Mouse (Mus musculus) adrenal gland, adult 2 months (tissue): Measurements from ENCODE around the gene Xpo1. TPM values are rescaled to one million over a fixed set of nuclear protein-coding genes. Genes with fewer than 3 reads are reported as not detected.
A peak's percentile ranks its signal among the peaks of the same experiment; 100 is the strongest.
"Not testable (repeated sequence)": the region's sequence is repeated elsewhere in the genome, so short reads cannot be mapped to it uniquely, and the experiment has no call there.

Experiments
- DNase-seq: peaks from one replicate; pipeline ENCODE4 v3.0.0; 2021
- polyA plus RNA-seq: library from polyadenylated mRNA; depleted of rRNA; stranded (reverse); fragments of >200 nt; gene quantifications from 2 replicates; pipeline ENCODE4 v1.2.3, GENCODE M21; 2012; rRNA removed
- total RNA-seq, 2 experiments: library from RNA; stranded (reverse); gene quantifications; 2 replicates each; pipeline ENCODE4 v1.2.3; 2021

Xpo1 gene
- total and polyA plus RNA-seq, 3 experiments: 4.1 to 57.3 (median 54.1) TPM

GRCm38 (mm10) chr11:23298301-23298700, 42.5 kb downstream of the Xpo1 start:
- no peak for DNase-seq

DNA sequence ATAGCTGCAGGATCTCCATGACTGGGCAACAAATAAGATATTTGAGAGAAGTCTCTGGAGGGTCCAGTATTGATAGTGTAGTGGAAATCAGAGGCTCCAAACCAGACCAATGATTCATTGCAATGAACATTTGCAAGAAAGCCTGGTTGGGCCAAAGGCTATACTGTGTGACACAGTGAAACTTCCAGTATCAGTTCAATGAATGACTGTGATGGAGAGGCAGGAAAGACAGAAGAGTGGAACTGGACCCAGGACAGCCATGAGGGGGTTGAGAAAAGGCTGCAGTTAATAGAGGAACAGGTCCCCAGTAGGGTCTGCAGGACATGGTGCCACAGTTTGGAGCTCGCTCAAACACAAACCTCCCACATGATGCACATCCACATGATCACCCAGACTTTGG, 44.1 kb downstream of the Xpo1 start:
- no peak for DNase-seq

DNA sequence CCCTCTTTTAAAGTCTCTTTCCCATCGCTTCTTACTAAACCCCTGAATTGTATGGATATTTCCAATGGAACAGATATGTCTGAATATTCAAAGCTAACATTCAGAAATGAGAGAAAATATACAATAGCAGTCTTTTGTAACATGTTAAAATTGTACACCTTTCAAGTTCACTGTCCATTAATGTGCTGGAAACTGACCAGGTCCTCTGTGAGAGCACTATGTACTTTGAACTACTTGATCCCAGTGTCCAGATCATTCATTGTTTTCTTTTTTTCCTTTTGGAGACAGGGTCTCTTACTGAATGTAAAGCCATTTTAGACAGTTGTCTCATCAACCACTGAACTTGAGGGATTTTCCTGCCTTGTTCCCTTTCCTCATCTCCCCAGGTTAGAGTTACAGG, 47.3 kb downstream of the Xpo1 start:
- no peak for DNase-seq

DNA sequence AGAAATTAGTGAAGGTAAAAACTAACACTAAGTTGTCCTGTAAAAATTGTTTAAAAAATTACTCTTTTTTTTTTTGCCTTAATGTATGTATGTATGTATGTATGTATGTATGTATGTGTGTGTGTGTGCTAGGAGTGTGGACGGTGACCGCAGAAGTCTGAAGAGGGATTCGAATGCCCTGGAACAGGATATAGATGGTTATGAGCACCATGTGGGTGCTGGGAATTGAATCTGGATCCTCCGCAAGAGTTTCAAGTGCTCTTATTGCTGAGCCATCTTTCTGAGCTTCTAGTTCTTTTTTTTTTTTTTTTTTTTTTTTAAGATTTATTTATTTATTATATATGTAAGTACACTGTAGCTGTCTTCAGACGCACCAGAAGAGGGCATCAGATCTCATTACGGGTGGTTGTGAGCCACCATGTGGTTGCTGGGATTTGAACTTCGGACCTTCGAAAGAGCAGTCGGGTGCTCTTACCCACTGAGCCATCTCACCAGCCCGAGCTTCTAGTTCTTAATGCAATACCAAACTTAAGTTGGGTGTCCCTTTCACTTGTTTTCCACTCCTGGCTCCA, 49.3 kb downstream of the Xpo1 start:
- not testable (repeated sequence) for DNase-seq

DNA sequence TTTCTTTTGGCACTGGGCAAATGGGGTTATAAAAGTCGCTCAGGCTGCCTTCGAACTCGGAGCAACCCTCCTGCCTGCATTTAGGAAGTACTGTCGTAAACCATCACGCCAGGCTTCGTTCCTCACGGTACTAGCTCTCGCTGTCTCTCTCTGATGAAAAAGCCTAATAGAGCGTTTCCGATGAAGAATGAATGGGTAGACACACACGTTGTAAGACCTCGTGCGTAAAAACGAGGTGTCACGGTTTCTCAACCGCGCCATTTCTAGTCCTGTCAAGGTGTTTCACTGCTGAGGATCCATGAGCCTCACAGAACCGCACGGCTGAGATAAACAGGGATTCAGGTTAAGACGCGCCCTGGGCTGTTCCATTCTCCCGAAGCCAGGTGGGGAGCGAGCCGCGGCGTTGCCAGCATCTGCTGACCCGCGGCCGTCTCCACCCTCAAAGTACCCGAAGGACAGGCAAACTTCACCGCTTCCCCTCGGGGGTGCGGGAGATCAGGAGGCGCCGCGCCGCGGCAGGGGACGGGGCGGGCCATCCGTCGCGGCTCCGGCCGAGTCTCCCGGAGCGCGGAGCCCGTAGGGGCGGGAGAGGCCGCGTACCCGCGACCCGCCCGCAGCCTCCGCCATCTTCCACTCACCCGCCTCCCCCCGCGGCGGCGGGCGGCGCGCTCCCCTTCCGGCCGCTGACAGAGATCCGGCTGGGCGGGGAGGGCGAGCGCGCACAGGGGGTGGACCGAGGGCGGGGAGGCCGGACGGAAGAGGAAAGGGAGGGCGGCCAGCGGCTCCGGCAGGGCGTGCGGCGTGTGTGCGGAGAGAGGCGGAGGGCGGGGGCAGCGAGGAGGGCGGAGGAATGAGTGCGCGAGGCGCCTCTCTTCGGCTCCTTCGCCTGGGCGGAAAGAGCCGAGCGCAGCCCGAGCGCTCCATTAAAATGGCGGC, 50.1 kb downstream of the Xpo1 start:
- peak; percentile 98 for DNase-seq

- peak; percentile 88 for DNase-seq
Observed at GRCm38 (mm10) chr11:23306764-23307565, 51.1 kb downstream of the Xpo1 start, which contains the start of gene Usp34. Gene Usp34, plus strand, starts transcription at chr11:23306895.

DNA sequence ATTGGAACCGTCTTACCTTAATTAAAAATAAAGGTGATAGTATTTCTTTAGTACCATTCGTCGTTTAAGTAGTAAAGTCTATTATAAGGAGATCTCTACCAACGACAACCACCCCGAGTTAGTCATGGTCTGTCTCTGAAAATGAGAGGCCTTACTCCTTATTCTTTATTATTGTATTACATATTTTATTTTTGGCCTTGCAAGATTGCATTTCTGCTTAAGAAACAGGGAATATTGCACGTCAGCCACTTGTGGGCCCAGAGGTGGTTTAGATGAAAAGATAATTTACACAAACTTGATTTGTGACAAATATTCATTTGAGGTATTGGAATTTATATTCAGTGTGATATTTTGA, 51.7 kb downstream of the Xpo1 start:
- DNase-seq: no peak

GRCm38 (mm10) chr11:23313496-23313895, 57.7 kb downstream of the Xpo1 start:
- DNase-seq: no peak

DNA sequence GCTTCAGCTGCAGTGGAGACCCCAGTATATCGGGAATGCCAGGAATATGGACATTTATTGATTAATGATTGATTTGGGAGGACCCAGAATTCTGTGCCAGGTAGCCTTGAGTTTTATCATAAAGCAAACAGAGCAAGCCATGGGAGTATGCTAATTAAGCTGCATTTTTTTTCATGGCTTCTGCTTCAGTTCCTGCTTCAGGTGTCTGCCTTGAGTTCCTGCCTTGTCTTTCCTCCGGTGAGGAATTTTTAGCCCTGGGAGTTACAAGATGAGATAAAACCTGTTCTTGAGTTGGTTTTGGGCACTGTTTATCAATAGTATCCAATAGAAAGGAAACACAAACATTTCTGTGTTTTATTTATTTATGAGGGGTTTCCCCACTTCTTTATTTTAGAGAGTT, 73.6 kb downstream of the Xpo1 start:
- no peak for DNase-seq

GRCm38 (mm10) chr11:23332136-23332535, 76.3 kb downstream of the Xpo1 start:
- DNase-seq: no peak

DNA sequence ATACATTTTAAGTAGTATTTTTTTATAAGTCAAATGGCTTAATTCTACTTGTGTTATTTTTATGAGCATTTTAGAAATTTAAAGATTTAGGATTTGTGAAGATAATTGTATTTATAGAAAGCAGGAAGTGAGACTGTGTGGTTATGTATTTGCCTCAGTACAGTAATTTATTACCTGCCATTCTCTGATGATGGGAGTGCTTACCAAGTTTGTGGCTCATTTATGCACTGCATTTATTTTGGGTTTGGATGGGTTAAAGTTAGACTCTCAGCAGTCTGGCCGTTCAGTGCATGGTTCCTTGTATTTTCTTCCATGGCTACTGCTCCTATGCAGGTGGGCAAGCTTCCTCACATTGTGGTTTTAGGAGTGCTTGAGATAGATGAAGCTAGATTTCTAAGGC, 79.3 kb downstream of the Xpo1 start:
- DNase-seq: no peak

Other genes with a start within 250 kb of the Xpo1 start
- 10 to 100 TPM; 18.3 to 30.5 TPM for gene Fam161a, start 248.5 kb upstream of the Xpo1 start, total RNA-seq
- gene Fam161a, start 248.5 kb upstream of the Xpo1 start, polyA plus RNA-seq: 0.54 and 0.91 TPM in 2 replicates
- 10 to 100 TPM; 46.8 to 67.1 TPM for gene Usp34, start 50.9 kb downstream of the Xpo1 start, total RNA-seq
- 2.8 and 2.9 TPM in 2 replicates for gene Usp34, start 50.9 kb downstream of the Xpo1 start, polyA plus RNA-seq
- gene Ahsa2, start 242.0 kb downstream of the Xpo1 start, total RNA-seq: 100 to 1,000 TPM in 1 of 2 experiments, 10 to 100 TPM in 1; 61.0 to 120 TPM
- gene Ahsa2, start 242.0 kb downstream of the Xpo1 start, polyA plus RNA-seq: 7.7 and 8.0 TPM in 2 replicates